Mouse (Mus musculus) hindbrain, embryonic 16.5 days (tissue): ENCODE results near the gene Lpar5. TPM values are rescaled to one million over a fixed set of nuclear protein-coding genes. Genes with fewer than 3 reads are reported as not detected.
"Not testable (repeated sequence)": the region's sequence is repeated elsewhere in the genome, so short reads cannot be mapped to it uniquely, and the experiment has no call there.

Experiments used
- ATAC-seq: fragments of 200-750 bp; cut with Nextera tagmentation; 2 replicates; pipeline ENCODE4 v1.8.0; 2017; ENCODE audit warnings: moderate TSS enrichment, moderate library complexity
- H3K27ac ChIP-seq: fragments of 300-500 bp; sonication (generic); 2 replicates; pipeline ENCODE4 v1.5.1; 2014; ENCODE audit warnings: low read depth, mild to moderate bottlenecking, control low read depth, low read length, moderate library complexity
- H3K27me3 ChIP-seq: fragments of 300-500 bp; sonication (generic); replicated peaks from 2 replicates; pipeline ENCODE4 v1.6.1; 2014; ENCODE audit warnings: low read length; ENCODE audit not compliant: control insufficient read depth, insufficient read depth
- H3K36me3 ChIP-seq: fragments of 300-500 bp; sonication (generic); 2 replicates; pipeline ENCODE4 v1.6.1; 2014; ENCODE audit warnings: mild to moderate bottlenecking, low read length, moderate library complexity, mixed read lengths; ENCODE audit not compliant: control insufficient read depth, insufficient read depth
- H3K4me1 ChIP-seq: fragments of 300-500 bp; sonication (generic); 2 replicates; pipeline ENCODE4 v1.6.1; 2014; ENCODE audit warnings: low read depth, low read length; ENCODE audit not compliant: control insufficient read depth, insufficient read depth
- H3K4me2 ChIP-seq: fragments of 300-500 bp; sonication (generic); 2 replicates; pipeline ENCODE4 v1.6.1; 2014; ENCODE audit warnings: mild to moderate bottlenecking, low read length, control low read depth, moderate library complexity
- H3K4me3 ChIP-seq: fragments of 300-500 bp; sonication (generic); 2 replicates; pipeline ENCODE4 v1.5.1; 2014; ENCODE audit warnings: mild to moderate bottlenecking, low read length, control low read depth, moderate library complexity
- H3K9ac ChIP-seq: fragments of 300-500 bp; sonication (generic); 2 replicates; pipeline ENCODE4 v1.6.1; 2014; ENCODE audit warnings: low read depth, mild to moderate bottlenecking, control low read depth, low read length, moderate library complexity
- H3K9me3 ChIP-seq: fragments of 300-500 bp; sonication (generic); 2 replicates; pipeline ENCODE4 v1.6.1; 2014; ENCODE audit warnings: mild to moderate bottlenecking, low read length, moderate library complexity; ENCODE audit not compliant: control insufficient read depth
- WGBS: fragments of 180-500 bp; shearing (Covaris S2); extraction: QIAGEN DNeasy Blood & Tissue Kit; methylation state at CpG from one replicate; pipeline ENCODE4 v1.1.7; 2014; 5-methylcytosine and 5-hydroxymethylcytosine counted together
- polyA plus RNA-seq: library from polyadenylated mRNA; unstranded; fragments of >200 nt; fragmentation: Nextera tagmentation; extraction: Ambion mirVana; gene quantifications from 2 replicates; pipeline ENCODE4 v1.2.1, GENCODE M21; 2015

The Lpar5 gene
- polyA plus RNA-seq, 1 experiment from 2014 or later: 0.85 TPM

- no peak overlapping the region for H3K4me2 ChIP-seq
- no peaks in the 10 kb centered on the region for H3K9me3 ChIP-seq
- no peaks in the 10 kb centered on the region for H3K27me3 ChIP-seq
- H3K4me1 ChIP-seq: no peaks in the 10 kb centered on the region
- H3K9ac ChIP-seq: 0 out of 2 replicates have a peak overlapping the region, but pooled peaks have one; percentile 2
- peak; percentile 53 for ATAC-seq
- WGBS: 18% methylated on average over 5 of the region's 5 CpGs
- H3K4me3 ChIP-seq: no peak overlapping the region
- no peak overlapping the region for H3K27ac ChIP-seq
- H3K36me3 ChIP-seq: peaks cover 23% of the 10 kb centered on the region
These were observed 21.0 kb upstream of the Lpar5 start for GRCm38 (mm10) chr6:125046691-125047090.

- no peak within 1 kb of the TSS for H3K4me2 ChIP-seq
- 36% methylated on average over 20 of the region's 20 CpGs for WGBS
- ATAC-seq: no peak
- no peak within 1 kb of the TSS for H3K4me3 ChIP-seq
- H3K9ac ChIP-seq: peak within 1 kb of the TSS; percentile 23; the same call in 1 of the 2 replicates
- H3K27ac ChIP-seq: no peak within 1 kb of the TSS
- H3K4me1 ChIP-seq: no peaks in the 10 kb centered on the region
- peaks cover 31% of the 10 kb centered on the region for H3K36me3 ChIP-seq
- no peaks in the 10 kb centered on the region for H3K9me3 ChIP-seq
- H3K27me3 ChIP-seq: no peaks in the 10 kb centered on the region
These were observed 18.0 kb upstream of the Lpar5 start, which contains the start of gene Acrbp for GRCm38 (mm10) chr6:125049678-125050077. Gene Acrbp, plus strand, starts transcription at chr6:125049689.

GRCm38 (mm10) chr6:125051237-125051636 is 16.5 kb upstream of the Lpar5 start:
- H3K9ac ChIP-seq: no peak overlapping the region
- no peak for ATAC-seq
- no peak overlapping the region for H3K4me3 ChIP-seq
- no peak overlapping the region for H3K27ac ChIP-seq
- 69% methylated on average over 5 of the region's 5 CpGs for WGBS
- H3K4me2 ChIP-seq: no peak overlapping the region
- no peaks in the 10 kb centered on the region for H3K4me1 ChIP-seq
- no peaks in the 10 kb centered on the region for H3K9me3 ChIP-seq
- H3K27me3 ChIP-seq: no peaks in the 10 kb centered on the region
- peaks cover 26% of the 10 kb centered on the region for H3K36me3 ChIP-seq

- Histone ChIP-seq H3K4me1 (no peaks in the 10 kb centered on the region), H3K36me3 (no peaks in the 10 kb centered on the region), H3K9me3 (no peaks in the 10 kb centered on the region), H3K9ac (no peak overlapping the region), H3K27me3 (no peaks in the 10 kb centered on the region), H3K4me2 (no peak overlapping the region), H3K4me3 (no peak overlapping the region), H3K27ac (no peak overlapping the region)
- ATAC-seq: 0 out of 2 replicates have a peak, but pooled peaks have one; percentile 43
- 32% methylated on average over 6 of the region's 6 CpGs for WGBS
These were observed 6.2 kb upstream of the Lpar5 start for GRCm38 (mm10) chr6:125061493-125061892.

- Histone ChIP-seq H3K36me3 (no peaks in the 10 kb centered on the region), H3K27me3 (no peaks in the 10 kb centered on the region), H3K4me2 (no peak overlapping the region), H3K4me3 (no peak overlapping the region), H3K9ac (no peak overlapping the region), H3K27ac (no peak overlapping the region), H3K9me3 (no peaks in the 10 kb centered on the region), H3K4me1 (no peaks in the 10 kb centered on the region)
- WGBS: 77% methylated on average over 5 of the region's 5 CpGs
- ATAC-seq: no peak
These were observed 5.2 kb upstream of the Lpar5 start for GRCm38 (mm10) chr6:125062511-125062910.

GRCm38 (mm10) chr6:125063906-125064305 is 3.8 kb upstream of the Lpar5 start:
- no peaks in the 10 kb centered on the region for H3K27me3 ChIP-seq
- H3K27ac ChIP-seq: no peak overlapping the region
- no peak for ATAC-seq
- H3K9me3 ChIP-seq: no peaks in the 10 kb centered on the region
- 86% methylated on average over 6 of the region's 6 CpGs for WGBS
- no peak overlapping the region for H3K9ac ChIP-seq
- no peak overlapping the region for H3K4me3 ChIP-seq
- H3K36me3 ChIP-seq: no peaks in the 10 kb centered on the region
- no peaks in the 10 kb centered on the region for H3K4me1 ChIP-seq
- H3K4me2 ChIP-seq: no peak overlapping the region

- not testable (repeated sequence) for H3K4me3 ChIP-seq, H3K9me3 ChIP-seq, H3K36me3 ChIP-seq, H3K4me1 ChIP-seq, H3K27ac ChIP-seq, ATAC-seq, H3K4me2 ChIP-seq, H3K27me3 ChIP-seq, H3K9ac ChIP-seq
- WGBS: no CpG with 5 or more reads among the region's 1 CpGs
These were observed 2.5 kb upstream of the Lpar5 start for GRCm38 (mm10) chr6:125065223-125065622.

GRCm38 (mm10) chr6:125071170-125071895 is 3.6 kb downstream of the Lpar5 start:
- Histone ChIP-seq H3K4me1 (no peaks in the 10 kb centered on the region), H3K4me2 (no peak overlapping the region), H3K27ac (peak overlapping the region; percentile 39), H3K4me3 (no peak overlapping the region), H3K36me3 (no peaks in the 10 kb centered on the region), H3K9me3 (no peaks in the 10 kb centered on the region), H3K9ac (no peak overlapping the region), H3K27me3 (no peaks in the 10 kb centered on the region)
- ATAC-seq: peak; percentile 85
- 72% methylated on average over 18 of the region's 18 CpGs for WGBS

GRCm38 (mm10) chr6:125071896-125072279 is 4.2 kb downstream of the Lpar5 start:
- Histone ChIP-seq H3K4me3 (no peak overlapping the region), H3K27me3 (no peaks in the 10 kb centered on the region), H3K27ac (peak overlapping the region; percentile 39), H3K4me1 (no peaks in the 10 kb centered on the region), H3K9me3 (no peaks in the 10 kb centered on the region), H3K9ac (no peak overlapping the region), H3K4me2 (no peak overlapping the region), H3K36me3 (no peaks in the 10 kb centered on the region)
- WGBS: 15% methylated on average over 2 of the region's 2 CpGs
- peak; percentile 88 for ATAC-seq
